Mouse (Mus musculus): ENCODE results near the gene Ppat. TPM values are rescaled to one million over a fixed set of nuclear protein-coding genes. Genes with fewer than 3 reads are reported as not detected.

Ppat gene
- polyA plus RNA-seq, 1 experiment from 2014 or later, result 53.0 TPM

DNA sequence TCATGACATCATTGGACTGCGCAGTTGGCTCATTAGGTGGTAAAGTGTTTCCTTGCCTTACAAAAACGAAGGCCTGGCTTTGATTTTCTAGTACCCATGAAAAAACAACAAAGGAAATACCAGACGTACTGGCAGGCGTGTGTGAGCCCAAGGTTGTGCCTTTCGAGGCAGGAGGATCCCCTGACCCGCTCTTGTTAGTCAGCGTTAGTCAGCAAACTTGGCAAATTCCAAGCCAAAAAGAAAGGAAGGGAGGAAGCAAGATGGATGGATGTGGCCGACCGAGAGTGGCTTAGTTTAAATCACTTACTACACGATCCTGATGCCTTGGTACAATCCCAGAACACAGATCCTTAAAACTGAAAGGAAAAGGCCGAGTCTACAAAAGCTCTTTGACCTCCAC lies 11.2 kb upstream of the Ppat start:
- Histone ChIP-seq H3K27me3 (replicated peaks; ENCODE audit: low read depth, poor library complexity, severe bottlenecking) (no peaks in the 10 kb centered on the region), H3K9me3 (no peaks in the 10 kb centered on the region), H3K36me3 (replicated peaks) (peaks cover 99% of the 10 kb centered on the region), H3K4me3 (no peak overlapping the region), H3K27ac (replicated peaks) (no peak overlapping the region), H3K4me1 (no peaks in the 10 kb centered on the region)
- 77% methylated on average over 11 of the region's 11 CpGs for WGBS
- DNase-seq (ENCODE audit: low spot score), result no peak

GRCm38 (mm10) chr5:76959587-76959986 lies 8.2 kb upstream of the Ppat start:
- Histone ChIP-seq H3K4me1 (peaks cover 7% of the 10 kb centered on the region), H3K4me3 (no peak overlapping the region), H3K27me3 (replicated peaks; ENCODE audit: low read depth, poor library complexity, severe bottlenecking) (no peaks in the 10 kb centered on the region), H3K27ac (replicated peaks) (no peak overlapping the region), H3K9me3 (no peaks in the 10 kb centered on the region), H3K36me3 (replicated peaks) (peaks cover 99% of the 10 kb centered on the region)
- WGBS, result 92% methylated on average over 5 of the region's 5 CpGs
- no peak for DNase-seq (ENCODE audit: low spot score)

DNA sequence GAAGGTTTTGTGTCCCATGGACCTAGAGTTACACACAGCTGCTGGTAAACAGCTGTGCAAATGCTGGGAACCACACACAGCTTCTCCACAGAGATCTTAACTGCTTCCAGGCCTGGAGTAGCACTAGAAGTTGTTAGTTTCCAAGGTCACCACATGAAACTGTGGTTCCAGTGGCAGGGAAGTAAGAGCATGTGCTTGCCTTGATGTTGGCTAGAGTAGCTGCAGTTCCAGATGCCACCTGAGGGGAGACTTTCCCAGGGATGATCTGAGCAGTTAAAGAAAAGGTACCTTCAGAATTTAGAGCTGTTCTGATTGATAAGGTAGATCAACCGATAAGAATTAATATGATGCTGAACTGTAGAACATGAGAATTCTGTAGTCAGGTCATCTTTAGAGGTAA lies 6.6 kb upstream of the Ppat start:
- Histone ChIP-seq H3K4me3 (no peak overlapping the region), H3K27ac (replicated peaks) (no peak overlapping the region), H3K27me3 (replicated peaks; ENCODE audit: low read depth, poor library complexity, severe bottlenecking) (no peaks in the 10 kb centered on the region), H3K4me1 (peaks cover 20% of the 10 kb centered on the region), H3K9me3 (no peaks in the 10 kb centered on the region), H3K36me3 (replicated peaks) (peaks cover 96% of the 10 kb centered on the region)
- DNase-seq (ENCODE audit: low spot score), result no peak
- 95% methylated on average over 1 of the region's 1 CpGs for WGBS

- 80% methylated on average over 4 of the region's 4 CpGs for WGBS
- H3K36me3 ChIP-seq (replicated peaks), result peaks cover 71% of the 10 kb centered on the region
Observed at GRCm38 (mm10) chr5:76955474-76955873, 4.1 kb upstream of the Ppat start.

GRCm38 (mm10) chr5:76954271-76954900 lies 3.0 kb upstream of the Ppat start:
- 0 out of 2 replicates have a peak overlapping the region, but pooled peaks have one; percentile 82 for H3K4me3 ChIP-seq

More at GRCm38 (mm10) chr5:76955474-76955873, 4.1 kb upstream of the Ppat start:
- peaks cover 27% of the 10 kb centered on the region for H3K4me1 ChIP-seq
- no peak for DNase-seq (ENCODE audit: low spot score)
- H3K9me3 ChIP-seq, result no peaks in the 10 kb centered on the region
- H3K27me3 ChIP-seq (replicated peaks; ENCODE audit: low read depth, poor library complexity, severe bottlenecking), result no peaks in the 10 kb centered on the region
- H3K4me3 ChIP-seq, result no peak overlapping the region
- H3K27ac ChIP-seq (replicated peaks), result no peak overlapping the region

GRCm38 (mm10) chr5:76953794-76954193 lies 2.4 kb upstream of the Ppat start:
- peaks cover 62% of the 10 kb centered on the region for H3K36me3 ChIP-seq (replicated peaks)
- peak overlapping the region; percentile 82; the same call in 1 of the 2 replicates for H3K4me3 ChIP-seq

More at GRCm38 (mm10) chr5:76954271-76954900, 3.0 kb upstream of the Ppat start:
- H3K4me1 ChIP-seq, result peaks cover 34% of the 10 kb centered on the region
- H3K36me3 ChIP-seq (replicated peaks), result peaks cover 62% of the 10 kb centered on the region
- DNase-seq (ENCODE audit: low spot score), result no peak
- no peak overlapping the region for H3K27ac ChIP-seq (replicated peaks)
- H3K27me3 ChIP-seq (replicated peaks; ENCODE audit: low read depth, poor library complexity, severe bottlenecking), result no peaks in the 10 kb centered on the region
- WGBS, result 90% methylated on average over 6 of the region's 6 CpGs
- no peaks in the 10 kb centered on the region for H3K9me3 ChIP-seq

DNA sequence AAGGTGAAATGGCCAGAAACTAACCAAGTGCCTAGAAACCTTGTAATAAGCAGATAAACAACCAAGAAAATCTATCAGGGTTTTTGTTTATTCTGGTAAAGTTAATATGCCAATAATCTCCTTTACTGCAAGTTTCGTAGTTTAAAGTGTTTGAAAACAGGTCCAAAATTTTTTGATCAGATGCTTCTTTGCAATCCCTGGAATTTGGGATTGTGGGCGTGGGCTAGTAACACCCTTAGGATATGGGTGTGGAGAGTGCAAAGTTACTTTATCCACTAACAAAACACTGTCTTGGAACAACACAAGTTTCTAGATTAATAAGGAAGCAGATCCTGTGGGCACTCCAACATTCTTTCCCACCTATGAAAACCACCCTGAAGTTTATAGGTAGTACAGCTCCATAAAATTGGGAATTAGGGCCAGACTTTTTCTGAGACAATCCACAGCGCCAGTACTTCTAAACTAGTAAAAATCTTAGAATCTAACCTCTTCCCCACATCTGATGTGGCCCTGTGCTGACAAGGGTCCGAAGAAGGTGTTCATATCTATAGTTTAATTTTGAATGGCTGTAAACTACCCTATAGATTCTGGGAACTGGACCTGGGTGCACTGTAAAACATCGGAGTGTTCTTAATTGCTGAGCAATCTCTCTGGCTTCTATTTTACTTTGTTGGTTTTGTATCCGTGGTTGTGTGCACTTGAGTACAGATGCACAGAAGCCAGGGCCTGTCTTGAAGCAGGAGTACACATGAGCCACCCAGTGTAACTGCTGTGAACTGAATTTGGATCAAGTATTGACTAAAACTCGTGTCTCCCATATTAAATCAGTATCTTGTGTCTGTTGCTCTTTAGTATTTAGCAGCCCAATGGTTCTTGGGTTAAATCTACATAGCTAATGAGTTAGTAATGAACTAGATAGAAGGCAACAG lies 998 bp upstream of the Ppat start:
- H3K9me3 ChIP-seq, result no peaks in the 10 kb centered on the region
- no peak for DNase-seq (ENCODE audit: low spot score)
- no peaks in the 10 kb centered on the region for H3K27me3 ChIP-seq (replicated peaks; ENCODE audit: low read depth, poor library complexity, severe bottlenecking)
- peaks cover 62% of the 10 kb centered on the region for H3K36me3 ChIP-seq (replicated peaks)
- H3K4me1 ChIP-seq, result peaks cover 44% of the 10 kb centered on the region
- peak overlapping the region; percentile 94 for H3K27ac ChIP-seq (replicated peaks)
- WGBS, result 23% methylated on average over 7 of the region's 7 CpGs
- peak overlapping the region; percentile 82 for H3K4me3 ChIP-seq

More at GRCm38 (mm10) chr5:76953794-76954193, 2.4 kb upstream of the Ppat start:
- 82% methylated on average over 3 of the region's 3 CpGs for WGBS
- DNase-seq (ENCODE audit: low spot score), result no peak
- Histone ChIP-seq H3K27me3 (replicated peaks; ENCODE audit: low read depth, poor library complexity, severe bottlenecking) (no peaks in the 10 kb centered on the region), H3K27ac (replicated peaks) (no peak overlapping the region), H3K9me3 (no peaks in the 10 kb centered on the region), H3K4me1 (peaks cover 36% of the 10 kb centered on the region)

GRCm38 (mm10) chr5:76950343-76951105 lies 854 bp downstream of the Ppat start:
- Histone ChIP-seq H3K4me3 (peak overlapping the region; percentile 82), H3K9me3 (no peaks in the 10 kb centered on the region), H3K27ac (replicated peaks) (peak overlapping the region; percentile 94), H3K27me3 (replicated peaks; ENCODE audit: low read depth, poor library complexity, severe bottlenecking) (no peaks in the 10 kb centered on the region), H3K4me1 (peaks cover 51% of the 10 kb centered on the region), H3K36me3 (replicated peaks) (peaks cover 57% of the 10 kb centered on the region)
- DNase-seq (ENCODE audit: low spot score), result no peak
- WGBS, result 1% methylated on average over 24 of the region's 24 CpGs

DNA sequence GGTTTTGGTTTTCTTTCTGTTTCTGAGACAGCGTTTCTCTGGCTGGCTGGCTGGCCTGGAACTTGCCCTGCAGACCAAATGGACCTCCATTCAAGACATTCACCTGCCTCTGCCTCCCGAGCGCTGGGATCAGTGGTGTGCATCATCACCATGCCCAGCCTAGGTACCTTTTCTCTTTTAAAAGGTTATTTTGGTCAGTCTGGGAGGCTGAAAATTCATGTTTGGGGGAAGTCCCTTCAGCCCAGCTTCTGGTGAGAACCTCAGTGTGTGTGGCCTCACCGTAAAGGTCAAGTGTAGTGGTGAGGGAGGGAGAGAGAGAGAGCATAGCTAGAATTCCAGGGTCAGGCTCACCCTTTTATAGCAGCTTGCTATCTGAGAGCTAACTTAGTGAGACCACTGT lies 3.6 kb downstream of the Ppat start:
- WGBS, result 94% methylated on average over 4 of the region's 4 CpGs
- Histone ChIP-seq H3K9me3 (no peaks in the 10 kb centered on the region), H3K27ac (replicated peaks) (no peak overlapping the region), H3K4me1 (peaks cover 35% of the 10 kb centered on the region), H3K27me3 (replicated peaks; ENCODE audit: low read depth, poor library complexity, severe bottlenecking) (no peaks in the 10 kb centered on the region), H3K36me3 (replicated peaks) (peaks cover 45% of the 10 kb centered on the region), H3K4me3 (no peak overlapping the region)
- DNase-seq (ENCODE audit: low spot score), result no peak

GRCm38 (mm10) chr5:76947142-76947541 lies 4.2 kb downstream of the Ppat start:
- H3K27ac ChIP-seq (replicated peaks), result no peak overlapping the region
- H3K9me3 ChIP-seq, result no peaks in the 10 kb centered on the region
- no peaks in the 10 kb centered on the region for H3K27me3 ChIP-seq (replicated peaks; ENCODE audit: low read depth, poor library complexity, severe bottlenecking)
- H3K4me3 ChIP-seq, result no peak overlapping the region
- H3K4me1 ChIP-seq, result peaks cover 29% of the 10 kb centered on the region
- peaks cover 49% of the 10 kb centered on the region for H3K36me3 ChIP-seq (replicated peaks)
- DNase-seq (ENCODE audit: low spot score), result no peak
- 86% methylated on average over 4 of the region's 4 CpGs for WGBS

DNA sequence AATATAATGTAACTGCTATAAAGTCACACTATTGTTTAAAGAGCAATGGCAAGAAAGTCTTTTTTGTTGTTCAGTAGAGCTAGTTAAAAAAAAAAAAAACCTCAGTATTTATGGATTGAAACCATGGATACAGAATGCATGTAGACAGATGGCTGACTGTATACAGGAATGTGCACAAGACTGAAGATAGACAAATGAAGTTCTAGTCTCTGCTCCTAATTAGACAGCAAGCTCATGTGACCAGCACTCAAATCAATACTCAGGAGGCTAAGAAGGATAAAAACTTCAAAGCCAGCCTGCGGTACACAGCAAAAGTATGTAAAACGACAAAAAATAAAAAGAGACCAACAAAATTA lies 5.7 kb downstream of the Ppat start:
- Histone ChIP-seq H3K4me1 (peaks cover 29% of the 10 kb centered on the region), H3K27ac (replicated peaks) (no peak overlapping the region), H3K36me3 (replicated peaks) (peaks cover 64% of the 10 kb centered on the region), H3K27me3 (replicated peaks; ENCODE audit: low read depth, poor library complexity, severe bottlenecking) (no peaks in the 10 kb centered on the region), H3K4me3 (no peak overlapping the region), H3K9me3 (no peaks in the 10 kb centered on the region)
- no peak for DNase-seq (ENCODE audit: low spot score)
- 81% methylated on average over 2 of the region's 2 CpGs for WGBS

DNA sequence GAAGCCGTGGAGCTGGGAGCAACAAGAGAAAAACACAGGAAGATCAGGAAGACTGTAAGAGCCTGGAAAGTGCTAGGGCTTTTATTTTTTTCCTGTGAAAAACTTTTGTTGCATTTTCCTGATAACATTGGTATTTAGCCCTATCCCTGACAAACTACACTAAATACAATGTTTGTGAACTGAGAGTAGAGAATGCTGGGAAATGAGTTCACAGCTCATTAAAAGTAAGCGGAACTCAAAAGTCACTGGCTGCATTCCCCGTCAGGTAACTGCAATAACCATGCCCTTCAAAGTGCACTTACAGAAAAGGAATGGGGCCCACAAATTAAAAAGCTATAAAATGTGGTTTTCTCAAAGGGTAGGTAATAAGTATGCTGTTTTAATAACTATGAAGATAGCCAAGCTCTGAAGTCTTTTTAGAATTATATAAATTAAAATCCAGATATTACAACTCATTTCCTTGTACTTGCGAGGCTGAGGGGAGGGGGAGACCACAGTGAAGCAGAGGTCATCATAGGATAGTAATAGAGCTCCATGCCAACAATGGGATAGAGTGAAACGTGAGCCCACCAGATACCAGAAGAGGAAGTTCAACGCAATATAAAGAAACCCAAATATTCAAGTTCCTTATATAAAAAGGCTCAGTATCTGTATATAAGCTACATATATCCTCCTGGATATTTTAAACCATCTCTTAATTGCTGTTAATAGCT lies 6.3 kb downstream of the Ppat start:
- WGBS, result 83% methylated on average over 6 of the region's 6 CpGs
- Histone ChIP-seq H3K4me1 (peaks cover 29% of the 10 kb centered on the region), H3K36me3 (replicated peaks) (peaks cover 70% of the 10 kb centered on the region), H3K9me3 (no peaks in the 10 kb centered on the region), H3K27ac (replicated peaks) (no peak overlapping the region), H3K27me3 (replicated peaks; ENCODE audit: low read depth, poor library complexity, severe bottlenecking) (no peaks in the 10 kb centered on the region), H3K4me3 (no peak overlapping the region)
- no peak for DNase-seq (ENCODE audit: low spot score)
